Mouse (Mus musculus): ENCODE measurements around the gene Ntn1. TPM values are rescaled to one million over a fixed set of nuclear protein-coding genes. Genes with fewer than 3 reads are reported as not detected.
A peak's percentile ranks its signal among the peaks of the same experiment; 100 is the strongest.

Gene Ntn1
- polyA plus RNA-seq, 1 experiment = 62.8 TPM

DNA sequence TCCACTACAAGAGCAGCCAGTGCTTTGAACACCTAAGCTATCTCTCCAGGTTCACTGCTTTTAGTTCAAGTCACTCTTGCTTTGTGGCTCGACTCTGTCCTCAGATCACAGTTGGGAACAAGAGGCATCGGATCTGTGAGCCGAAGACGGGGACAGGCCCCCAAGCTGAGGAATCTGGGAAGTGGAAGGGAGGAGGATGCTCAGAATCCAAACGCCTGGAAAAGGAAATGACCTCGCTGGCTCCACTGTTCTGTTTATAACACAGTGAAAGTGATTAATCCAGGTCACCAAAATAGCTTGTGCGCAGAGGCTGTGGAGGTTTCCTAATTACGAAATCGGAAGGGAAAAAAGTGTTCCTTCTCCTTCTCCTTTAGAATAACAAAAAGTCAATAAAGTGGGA is 56.4 kb downstream of the Ntn1 start:
- no peak for DNase-seq (ENCODE audit: low read depth)
- TF ChIP-seq POLR2A (IDR thresholded peaks at IDR 0.05; ENCODE audit: borderline replicate concordance, extremely low read depth, insufficient read depth, insufficient read length, poor library complexity, severe bottlenecking) (no peak), CTCF (IDR thresholded peaks at IDR 0.05; ENCODE audit: borderline replicate concordance, extremely low read depth, insufficient read depth, insufficient read length) (no peak)

DNA sequence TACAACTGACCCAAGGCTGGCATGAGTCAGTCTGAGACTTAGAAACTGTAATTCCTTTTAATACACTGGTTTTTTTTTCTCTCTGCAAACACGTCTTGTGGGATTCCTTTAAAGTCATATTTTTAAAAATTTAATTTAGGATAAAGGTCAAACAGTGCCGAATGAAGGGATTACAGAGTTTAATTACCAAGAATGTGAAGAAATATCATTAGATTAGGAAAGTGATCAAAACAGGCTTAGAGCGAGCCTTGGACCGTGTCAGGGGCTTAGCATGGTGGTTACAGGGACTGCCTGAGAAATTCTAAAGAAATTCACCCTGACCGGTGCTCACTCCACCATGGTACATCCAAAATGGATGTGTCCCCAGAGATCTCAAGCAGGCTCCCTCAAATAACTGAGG is 57.9 kb downstream of the Ntn1 start:
- no peak for DNase-seq (ENCODE audit: low read depth)
- TF ChIP-seq POLR2A (IDR thresholded peaks at IDR 0.05; ENCODE audit: borderline replicate concordance, extremely low read depth, insufficient read depth, insufficient read length, poor library complexity, severe bottlenecking) (no peak), CTCF (IDR thresholded peaks at IDR 0.05; ENCODE audit: borderline replicate concordance, extremely low read depth, insufficient read depth, insufficient read length) (no peak)

DNA sequence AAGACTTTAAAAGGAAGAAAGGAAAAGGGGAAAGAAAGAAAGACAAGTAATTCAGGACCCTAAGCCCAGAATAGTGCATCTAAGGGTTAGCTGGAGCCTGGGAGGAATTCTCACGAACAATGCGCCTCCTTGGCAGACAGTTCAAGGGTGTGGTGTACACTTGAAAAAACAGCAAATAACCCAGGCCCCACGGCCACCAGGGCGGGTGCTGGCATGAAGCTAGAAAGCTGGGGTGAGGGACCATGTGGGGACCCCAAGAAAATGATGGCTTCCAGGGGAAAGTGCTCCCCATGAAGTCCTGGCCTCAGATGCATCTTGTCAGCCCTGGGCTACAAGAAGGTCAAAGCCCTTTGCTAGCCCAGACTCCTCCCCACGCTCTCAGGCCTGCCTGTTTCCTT is 58.6 kb downstream of the Ntn1 start:
- no peak for DNase-seq (ENCODE audit: low read depth)
- TF ChIP-seq CTCF (IDR thresholded peaks at IDR 0.05; ENCODE audit: borderline replicate concordance, extremely low read depth, insufficient read depth, insufficient read length) (no peak), POLR2A (IDR thresholded peaks at IDR 0.05; ENCODE audit: borderline replicate concordance, extremely low read depth, insufficient read depth, insufficient read length, poor library complexity, severe bottlenecking) (no peak)

DNA sequence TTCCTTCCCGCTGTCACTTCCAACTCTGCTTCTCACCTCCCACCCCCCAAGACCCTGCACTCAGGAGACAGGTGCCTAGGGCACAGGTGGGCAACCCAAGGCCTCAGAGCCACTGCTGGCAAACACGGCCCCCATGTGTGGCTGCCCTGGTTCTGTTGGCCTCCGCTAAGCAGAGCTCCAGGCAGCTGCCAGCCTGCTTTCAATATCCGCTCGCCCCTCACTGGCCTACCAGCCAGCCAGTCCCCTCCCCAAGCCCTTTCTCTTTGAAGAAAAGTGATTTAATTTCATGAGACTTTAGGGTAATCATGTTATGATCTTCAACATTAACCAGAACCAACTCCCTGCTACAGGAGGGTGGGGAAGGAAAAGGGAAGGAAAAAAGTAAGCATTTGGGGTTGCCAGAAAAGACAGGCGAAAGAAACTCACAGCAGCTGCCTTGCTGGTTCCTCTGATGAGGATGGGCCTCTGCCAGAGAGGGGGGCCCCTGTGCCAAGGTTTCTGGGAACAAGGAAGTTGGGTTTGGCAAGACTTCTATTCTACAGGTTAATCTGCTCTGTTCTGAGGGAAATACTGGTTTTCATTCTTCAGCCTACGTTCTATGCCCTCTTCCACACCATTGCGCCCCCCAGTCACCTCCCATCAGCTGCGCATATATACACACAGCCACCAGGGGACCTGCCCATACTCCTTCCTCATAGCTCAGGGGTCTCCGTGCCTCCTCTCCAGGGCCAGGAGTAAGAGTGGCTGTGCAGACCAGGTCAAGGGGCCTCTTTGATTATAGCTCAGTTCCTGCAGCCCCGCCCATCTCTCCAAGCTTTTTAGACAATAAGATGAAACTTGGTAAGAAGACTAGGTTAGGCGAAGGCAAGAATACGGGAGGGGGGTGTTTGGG is 59.3 kb downstream of the Ntn1 start:
- TF ChIP-seq CTCF (IDR thresholded peaks at IDR 0.05; ENCODE audit: borderline replicate concordance, extremely low read depth, insufficient read depth, insufficient read length) (peak; percentile 14; the same call in 1 of the 2 replicates), POLR2A (IDR thresholded peaks at IDR 0.05; ENCODE audit: borderline replicate concordance, extremely low read depth, insufficient read depth, insufficient read length, poor library complexity, severe bottlenecking) (no peak)
- DNase-seq (ENCODE audit: low read depth) = peak; percentile 79

DNA sequence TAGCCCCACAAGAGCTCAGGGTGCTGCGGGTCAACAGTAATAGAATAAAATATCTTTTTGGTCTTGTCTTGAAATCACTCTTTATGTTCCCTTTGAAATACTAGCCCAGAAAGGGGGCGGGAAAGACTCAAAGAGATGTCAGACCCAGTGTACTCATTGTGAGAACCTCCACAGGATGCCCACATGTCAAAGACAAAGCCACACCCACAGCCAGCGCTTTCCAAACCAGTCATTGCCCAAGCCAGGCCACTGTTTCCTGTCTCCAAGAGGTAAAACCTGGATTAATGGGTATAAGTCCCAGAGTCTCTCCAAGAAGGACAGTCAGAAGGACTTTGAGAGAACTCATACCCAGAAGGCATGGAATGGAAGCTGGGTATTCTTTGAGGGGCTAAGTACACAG is 60.3 kb downstream of the Ntn1 start:
- DNase-seq (ENCODE audit: low read depth) = no peak
- TF ChIP-seq POLR2A (IDR thresholded peaks at IDR 0.05; ENCODE audit: borderline replicate concordance, extremely low read depth, insufficient read depth, insufficient read length, poor library complexity, severe bottlenecking) = no peak
- no peak for TF ChIP-seq CTCF (IDR thresholded peaks at IDR 0.05; ENCODE audit: borderline replicate concordance, extremely low read depth, insufficient read depth, insufficient read length)

DNA sequence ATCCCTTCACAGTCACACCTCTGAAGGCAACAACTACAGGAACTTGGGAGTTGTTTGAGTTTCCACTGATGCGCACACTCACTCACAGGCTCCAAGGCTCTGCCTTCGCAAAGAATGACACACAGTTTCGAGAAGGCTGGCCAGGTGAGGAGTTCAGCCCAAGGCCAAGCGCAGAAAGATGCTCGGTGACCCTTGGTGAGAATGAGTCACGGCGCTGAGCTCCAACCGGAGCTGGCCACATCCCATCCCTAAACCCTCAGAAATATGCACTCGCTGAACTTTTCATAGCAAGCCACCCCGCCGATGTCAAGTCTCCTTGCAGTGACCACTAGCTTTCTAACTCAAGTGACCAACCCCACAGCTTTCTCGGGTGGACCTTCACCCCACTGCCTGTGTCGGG is 60.8 kb downstream of the Ntn1 start:
- no peak for DNase-seq (ENCODE audit: low read depth)
- TF ChIP-seq CTCF (IDR thresholded peaks at IDR 0.05; ENCODE audit: borderline replicate concordance, extremely low read depth, insufficient read depth, insufficient read length) (no peak), POLR2A (IDR thresholded peaks at IDR 0.05; ENCODE audit: borderline replicate concordance, extremely low read depth, insufficient read depth, insufficient read length, poor library complexity, severe bottlenecking) (no peak)

DNA sequence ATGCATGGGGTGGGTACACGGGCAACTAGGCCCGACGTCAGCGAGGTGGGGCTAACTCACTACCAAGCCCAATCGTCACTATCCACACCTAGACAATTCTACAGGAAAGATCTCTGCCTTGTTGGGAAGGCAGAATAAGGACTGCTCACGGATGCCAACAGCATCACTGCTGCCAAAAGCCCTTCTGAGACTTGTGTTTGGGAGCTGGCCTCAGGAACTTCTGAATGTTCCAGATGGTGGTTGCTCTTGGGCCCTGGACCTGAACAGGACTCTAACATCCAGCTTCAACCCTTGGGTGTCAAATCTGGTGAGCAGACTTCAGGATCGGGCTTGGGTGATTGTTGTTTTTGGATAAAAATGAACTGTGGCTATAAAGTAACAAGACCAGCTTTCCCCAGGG is 61.3 kb downstream of the Ntn1 start:
- TF ChIP-seq POLR2A (IDR thresholded peaks at IDR 0.05; ENCODE audit: borderline replicate concordance, extremely low read depth, insufficient read depth, insufficient read length, poor library complexity, severe bottlenecking) (no peak), CTCF (IDR thresholded peaks at IDR 0.05; ENCODE audit: borderline replicate concordance, extremely low read depth, insufficient read depth, insufficient read length) (no peak)

DNA sequence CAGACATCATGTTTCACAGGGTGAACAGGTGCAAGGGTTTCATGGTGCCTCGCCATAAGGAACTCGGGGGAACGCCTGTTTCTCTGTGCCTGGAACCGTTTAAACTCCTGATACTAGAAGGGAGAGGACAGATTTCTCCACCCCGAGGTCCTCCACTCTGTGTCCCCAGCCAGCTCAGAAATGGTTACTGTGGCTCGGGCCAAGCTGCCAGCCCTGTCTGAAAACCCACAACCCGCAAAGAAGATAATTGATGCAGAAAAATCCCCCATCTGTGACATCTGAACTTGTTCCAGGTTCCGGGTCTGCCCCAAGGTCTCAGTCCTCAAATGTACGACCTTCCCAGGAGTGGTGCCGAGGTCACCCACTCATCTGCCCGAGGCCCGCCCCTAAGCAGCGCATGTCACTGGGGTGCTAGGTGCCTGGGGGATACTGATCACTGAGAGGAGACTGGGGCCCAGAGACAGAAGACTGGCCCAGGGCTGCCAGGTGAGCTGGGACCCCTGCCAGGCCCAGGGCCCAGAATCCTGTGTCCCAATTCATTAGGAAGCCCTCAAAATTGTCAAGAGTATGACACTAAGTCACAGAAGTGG is 68.9 kb downstream of the Ntn1 start:
- TF ChIP-seq POLR2A (IDR thresholded peaks at IDR 0.05; ENCODE audit: borderline replicate concordance, extremely low read depth, insufficient read depth, insufficient read length, poor library complexity, severe bottlenecking) (no peak), CTCF (IDR thresholded peaks at IDR 0.05; ENCODE audit: borderline replicate concordance, extremely low read depth, insufficient read depth, insufficient read length) (no peak)
- DNase-seq (ENCODE audit: low read depth) = no peak

More for the DNA sequence above, 61.3 kb downstream of the Ntn1 start:
- no peak for DNase-seq (ENCODE audit: low read depth)

DNA sequence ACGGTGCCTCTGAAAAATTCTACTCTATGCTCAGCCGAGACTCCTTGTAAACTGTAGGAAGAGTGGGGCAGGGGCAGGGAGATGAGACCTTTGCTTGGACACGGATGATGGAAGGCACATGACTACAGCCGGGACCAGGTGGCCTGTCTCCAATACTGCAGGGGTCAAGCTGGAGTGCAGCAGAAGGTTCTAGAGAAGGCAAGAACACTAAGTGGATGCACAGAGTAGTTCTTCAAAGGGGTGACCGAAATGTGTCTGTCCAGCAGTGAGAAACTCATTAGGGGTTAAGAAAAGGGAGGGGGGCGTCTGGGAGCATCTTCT is 69.5 kb downstream of the Ntn1 start:
- TF ChIP-seq POLR2A (IDR thresholded peaks at IDR 0.05; ENCODE audit: borderline replicate concordance, extremely low read depth, insufficient read depth, insufficient read length, poor library complexity, severe bottlenecking) (no peak), CTCF (IDR thresholded peaks at IDR 0.05; ENCODE audit: borderline replicate concordance, extremely low read depth, insufficient read depth, insufficient read length) (no peak)
- no peak for DNase-seq (ENCODE audit: low read depth)

DNA sequence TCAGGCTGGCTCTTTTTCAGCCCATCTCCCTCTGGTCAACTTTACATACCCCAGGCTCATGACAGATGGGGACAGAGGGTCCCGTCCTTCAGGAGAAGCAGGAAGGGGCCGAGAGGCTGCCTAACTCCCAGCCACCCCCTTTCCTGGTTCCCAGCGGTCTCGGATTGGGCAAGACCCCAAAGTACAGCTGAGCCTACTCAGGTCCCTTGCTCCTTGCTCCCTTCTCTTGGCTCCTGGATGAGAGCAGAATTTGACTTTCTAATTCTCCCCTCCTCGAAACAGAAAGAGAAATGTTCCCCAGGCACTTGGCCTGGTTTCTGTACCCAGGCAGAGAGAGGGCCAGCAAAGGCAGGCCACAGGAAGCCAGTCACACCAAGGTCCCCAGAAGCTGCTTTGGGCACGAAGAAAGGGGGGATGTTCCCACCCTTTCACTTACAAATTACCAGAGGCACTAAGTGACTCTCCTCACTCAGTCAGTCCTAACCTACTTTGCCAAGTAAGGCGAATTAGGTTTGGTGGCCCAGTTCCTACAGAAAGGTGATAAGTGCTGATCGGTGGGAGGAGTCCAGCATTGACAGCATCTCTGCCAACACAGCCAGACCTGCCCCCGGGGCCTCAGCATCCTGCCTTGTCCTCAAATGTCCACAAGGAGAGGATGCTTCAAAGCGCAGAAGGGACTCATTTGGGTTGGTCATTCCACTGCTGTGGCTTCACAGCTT is 70.1 kb downstream of the Ntn1 start:
- TF ChIP-seq CTCF (IDR thresholded peaks at IDR 0.05; ENCODE audit: borderline replicate concordance, extremely low read depth, insufficient read depth, insufficient read length) (no peak), POLR2A (IDR thresholded peaks at IDR 0.05; ENCODE audit: borderline replicate concordance, extremely low read depth, insufficient read depth, insufficient read length, poor library complexity, severe bottlenecking) (no peak)
- DNase-seq (ENCODE audit: low read depth) = no peak

DNA sequence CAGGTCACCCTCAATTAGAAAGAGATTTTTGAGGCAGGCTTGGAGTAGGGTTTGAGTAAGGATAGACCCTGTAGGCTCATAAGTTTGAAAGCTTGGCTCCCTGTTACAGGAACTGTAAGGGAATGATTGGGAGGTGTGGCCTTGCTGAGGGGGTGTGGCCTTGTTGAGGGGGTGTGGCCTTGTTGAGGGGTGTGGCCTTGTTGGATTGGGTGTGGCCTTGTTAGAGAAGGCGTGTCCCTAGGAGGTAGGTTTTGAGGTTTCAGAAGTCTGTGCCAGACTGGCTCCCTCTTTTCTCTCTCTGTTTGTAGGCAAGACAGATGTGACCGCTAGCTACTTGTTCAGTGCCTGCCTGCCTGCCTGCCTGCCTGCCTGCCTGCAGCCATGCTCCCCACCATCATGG is 75.8 kb downstream of the Ntn1 start:
- no peak for TF ChIP-seq CTCF (IDR thresholded peaks at IDR 0.05; ENCODE audit: borderline replicate concordance, extremely low read depth, insufficient read depth, insufficient read length)
- TF ChIP-seq POLR2A (IDR thresholded peaks at IDR 0.05; ENCODE audit: borderline replicate concordance, extremely low read depth, insufficient read depth, insufficient read length, poor library complexity, severe bottlenecking) = no peak
- DNase-seq (ENCODE audit: low read depth) = no peak
